Mouse (Mus musculus) intestine, postnatal 0 days (tissue): ENCODE data around the gene Mnd1. TPM values are rescaled to one million over a fixed set of nuclear protein-coding genes. Genes with fewer than 3 reads are reported as not detected.
A peak's percentile ranks its signal among the peaks of the same experiment; 100 is the strongest.

Experiments
- ATAC-seq: fragments of 200-750 bp; cut with Nextera tagmentation; 2 replicates; pipeline ENCODE4 v1.8.0; 2017; ENCODE audit warnings: mild to moderate bottlenecking, moderate TSS enrichment, moderate library complexity
- H3K27ac ChIP-seq: fragments of 300-500 bp; sonication (generic); 2 replicates; pipeline ENCODE4 v1.5.1; 2014; ENCODE audit warnings: mild to moderate bottlenecking, low read depth, low read length, moderate library complexity
- H3K27me3 ChIP-seq: fragments of 300-500 bp; sonication (generic); replicated peaks from 2 replicates; pipeline ENCODE4 v1.6.1; 2014; ENCODE audit warnings: low read length, mixed read lengths; ENCODE audit not compliant: control insufficient read depth, insufficient read depth
- H3K36me3 ChIP-seq: fragments of 300-500 bp; sonication (generic); 2 replicates; pipeline ENCODE4 v1.6.1; 2014; ENCODE audit warnings: mild to moderate bottlenecking, moderate library complexity; ENCODE audit not compliant: control insufficient read depth, insufficient read depth
- H3K4me1 ChIP-seq: fragments of 300-500 bp; sonication (generic); replicated peaks from 2 replicates; pipeline ENCODE4 v1.6.1; 2014; ENCODE audit warnings: antibody characterized with exemption, low read length, mixed read lengths; ENCODE audit not compliant: control insufficient read depth, insufficient read depth
- H3K4me2 ChIP-seq: fragments of 300-500 bp; sonication (generic); replicated peaks from 2 replicates; pipeline ENCODE4 v1.6.1; 2014; ENCODE audit warnings: low read depth, mild to moderate bottlenecking, moderate library complexity
- H3K4me3 ChIP-seq: fragments of 300-500 bp; sonication (generic); 2 replicates; pipeline ENCODE4 v1.5.1; 2014; ENCODE audit warnings: low read depth, low read length
- H3K9ac ChIP-seq: fragments of 300-500 bp; sonication (generic); 2 replicates; pipeline ENCODE4 v1.6.1; 2014; ENCODE audit warnings: mild to moderate bottlenecking, low read depth, low read length
- H3K9me3 ChIP-seq: fragments of 300-500 bp; sonication (generic); 2 replicates; pipeline ENCODE4 v1.6.1; 2016; ENCODE audit warnings: mixed run types; ENCODE audit not compliant: control insufficient read depth
- CTCF ChIP-seq: sonication (generic); IDR thresholded peaks from 2 replicates; pipeline ENCODE4 v1.5.1; 2016; ENCODE audit warnings: low read depth, mild to moderate bottlenecking, control low read depth, antibody characterized with exemption, moderate library complexity
- WGBS: fragments of 180-500 bp; shearing (Covaris S2); extraction: QIAGEN DNeasy Blood & Tissue Kit; methylation state at CpG from one replicate; pipeline ENCODE4 v1.1.7; 2014; 5-methylcytosine and 5-hydroxymethylcytosine counted together
- polyA plus RNA-seq: library from polyadenylated mRNA; unstranded; fragments of >200 nt; fragmentation: Nextera tagmentation; extraction: Ambion mirVana; gene quantifications from 2 replicates; pipeline ENCODE4 v1.2.1, GENCODE M21; 2015

The Mnd1 gene
- polyA plus RNA-seq, 1 experiment from 2014 or later, result 6.5 TPM

GRCm38 (mm10) chr3:84154721-84155141 lies 855 bp downstream of the Mnd1 start:
- no peaks in the 10 kb centered on the region; the same call in 1 of the 2 replicates for H3K4me1 ChIP-seq
- peak overlapping the region; percentile 98 for H3K4me2 ChIP-seq
- ATAC-seq, result no peak
- peaks cover 2% of the 10 kb centered on the region; the same call in 1 of the 2 replicates for H3K36me3 ChIP-seq
- no peaks in the 10 kb centered on the region for H3K27me3 ChIP-seq
- no peaks in the 10 kb centered on the region for H3K9me3 ChIP-seq
- 14% methylated on average over 12 of the region's 12 CpGs for WGBS
- TF ChIP-seq CTCF, result no peak
- peak overlapping the region; percentile 55; the same call in 1 of the 2 replicates for H3K4me3 ChIP-seq
- H3K27ac ChIP-seq, result no peak overlapping the region
- no peak overlapping the region for H3K9ac ChIP-seq

GRCm38 (mm10) chr3:84149831-84150230 lies 5.8 kb downstream of the Mnd1 start:
- Histone ChIP-seq H3K9ac (no peak overlapping the region), H3K4me1 (no peaks in the 10 kb centered on the region), H3K9me3 (no peaks in the 10 kb centered on the region), H3K27ac (no peak overlapping the region), H3K4me3 (no peak overlapping the region), H3K36me3 (no peaks in the 10 kb centered on the region), H3K4me2 (no peak overlapping the region), H3K27me3 (no peaks in the 10 kb centered on the region)
- ATAC-seq, result no peak
- TF ChIP-seq CTCF, result no peak
- WGBS, result 98% methylated on average over 3 of the region's 3 CpGs

GRCm38 (mm10) chr3:84140947-84141346 lies 14.6 kb downstream of the Mnd1 start:
- ATAC-seq, result no peak
- Histone ChIP-seq H3K27ac (no peak overlapping the region), H3K9me3 (no peaks in the 10 kb centered on the region), H3K27me3 (no peaks in the 10 kb centered on the region), H3K9ac (no peak overlapping the region), H3K4me2 (no peak overlapping the region), H3K4me3 (no peak overlapping the region), H3K4me1 (no peaks in the 10 kb centered on the region), H3K36me3 (no peaks in the 10 kb centered on the region)
- no peak for TF ChIP-seq CTCF
- WGBS, result 62% methylated on average over 7 of the region's 7 CpGs

GRCm38 (mm10) chr3:84136509-84136908 lies 19.1 kb downstream of the Mnd1 start:
- 82% methylated on average over 7 of the region's 7 CpGs for WGBS
- TF ChIP-seq CTCF, result no peak
- no peak for ATAC-seq
- Histone ChIP-seq H3K4me3 (no peak overlapping the region), H3K9ac (no peak overlapping the region), H3K27me3 (no peaks in the 10 kb centered on the region), H3K27ac (no peak overlapping the region), H3K4me2 (no peak overlapping the region), H3K9me3 (no peaks in the 10 kb centered on the region), H3K4me1 (no peaks in the 10 kb centered on the region), H3K36me3 (no peaks in the 10 kb centered on the region)

GRCm38 (mm10) chr3:84135933-84136332 lies 19.7 kb downstream of the Mnd1 start:
- Histone ChIP-seq H3K9ac (no peak overlapping the region), H3K9me3 (no peaks in the 10 kb centered on the region), H3K27me3 (no peaks in the 10 kb centered on the region), H3K36me3 (no peaks in the 10 kb centered on the region), H3K4me3 (no peak overlapping the region), H3K4me1 (no peaks in the 10 kb centered on the region), H3K4me2 (peak overlapping the region; percentile 40), H3K27ac (no peak overlapping the region)
- no peak for ATAC-seq
- TF ChIP-seq CTCF, result no peak
- 56% methylated on average over 6 of the region's 6 CpGs for WGBS

GRCm38 (mm10) chr3:84135387-84135786 lies 20.2 kb downstream of the Mnd1 start:
- Histone ChIP-seq H3K27ac (no peak overlapping the region), H3K27me3 (no peaks in the 10 kb centered on the region), H3K4me3 (no peak overlapping the region), H3K36me3 (no peaks in the 10 kb centered on the region), H3K4me2 (peak overlapping the region; percentile 40), H3K9me3 (no peaks in the 10 kb centered on the region), H3K4me1 (no peaks in the 10 kb centered on the region), H3K9ac (no peak overlapping the region)
- ATAC-seq, result peak; percentile 76
- WGBS, result 32% methylated on average over 9 of the region's 9 CpGs
- no peak for TF ChIP-seq CTCF

GRCm38 (mm10) chr3:84131369-84131768 lies 24.2 kb downstream of the Mnd1 start:
- H3K9me3 ChIP-seq, result no peaks in the 10 kb centered on the region
- WGBS, result 75% methylated on average over 3 of the region's 3 CpGs
- H3K36me3 ChIP-seq, result no peaks in the 10 kb centered on the region
- no peak for TF ChIP-seq CTCF
- H3K27me3 ChIP-seq, result no peaks in the 10 kb centered on the region
- H3K9ac ChIP-seq, result no peak overlapping the region
- H3K4me3 ChIP-seq, result no peak overlapping the region
- no peak overlapping the region for H3K27ac ChIP-seq
- no peaks in the 10 kb centered on the region; the same call in 1 of the 2 replicates for H3K4me1 ChIP-seq
- ATAC-seq, result no peak
- H3K4me2 ChIP-seq, result no peak overlapping the region
